Mouse (Mus musculus): Measurements from ENCODE around the gene Scn9a.

DNA sequence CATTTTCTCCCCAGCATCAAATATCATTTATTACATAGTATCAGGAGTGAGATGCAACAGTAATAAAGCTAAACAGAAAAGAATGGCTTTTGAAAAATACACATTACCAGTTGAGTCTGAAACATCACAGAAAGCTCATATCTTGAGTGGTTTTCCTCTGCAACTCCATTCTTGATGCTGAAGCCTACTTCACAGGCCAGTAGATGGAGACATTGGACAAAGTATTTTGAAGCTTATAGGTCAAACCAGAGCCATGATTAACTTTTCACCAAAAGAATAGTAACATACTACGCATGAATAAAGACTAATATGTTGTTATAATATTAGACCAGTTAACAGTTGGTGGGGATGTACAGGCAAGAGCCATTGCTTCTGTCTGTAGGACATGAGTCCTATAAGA is 172.3 kb downstream of the Scn9a start:
- TF ChIP-seq CTCF (IDR thresholded peaks at IDR 0.05; ENCODE audit: low read depth, low read length): no peak
- no peak for TF ChIP-seq GATA1 (IDR thresholded peaks at IDR 0.05; ENCODE audit: borderline replicate concordance, low read length)
- no peak for TF ChIP-seq POLR2AphosphoS5 (IDR thresholded peaks at IDR 0.05; ENCODE audit: insufficient replicate concordance, low read depth, low read length)
- no peak for TF ChIP-seq GATA2 (IDR thresholded peaks at IDR 0.05; ENCODE audit: borderline replicate concordance, low read depth, low read length)
- no peak for TF ChIP-seq TAL1 (conservative IDR thresholded peaks at IDR 0.05; ENCODE audit: low read depth, low read length)

Data from G1E (cell line).